Mouse (Mus musculus): Measurements from ENCODE around the gene Gm7247. TPM values are rescaled to one million over a fixed set of nuclear protein-coding genes. Genes with fewer than 3 reads are reported as not detected.

The Gm7247 gene
- polyA plus RNA-seq (2012; rRNA removed), result not detected in 2 replicates

GRCm38 (mm10) chr14:51361456-51361855, at the start of gene Gm7247:
TSS of gene Gm7247 (plus strand) at chr14:51361756.

GRCm38 (mm10) chr14:51410520-51410919, 49.0 kb downstream of the Gm7247 start, which contains the start of gene Vmn2r88:
TSS of gene Vmn2r88 (plus strand) at chr14:51410820.

GRCm38 (mm10) chr14:51451557-51451956, 90.0 kb downstream of the Gm7247 start, which contains the start of gene Vmn2r89:
TSS of gene Vmn2r89 (plus strand) at chr14:51451857.

GRCm38 (mm10) chr14:51552490-51552889, 190.9 kb downstream of the Gm7247 start, which contains the start of gene Gm5622:
TSS of gene Gm5622 (plus strand) at chr14:51552790.

DNA sequence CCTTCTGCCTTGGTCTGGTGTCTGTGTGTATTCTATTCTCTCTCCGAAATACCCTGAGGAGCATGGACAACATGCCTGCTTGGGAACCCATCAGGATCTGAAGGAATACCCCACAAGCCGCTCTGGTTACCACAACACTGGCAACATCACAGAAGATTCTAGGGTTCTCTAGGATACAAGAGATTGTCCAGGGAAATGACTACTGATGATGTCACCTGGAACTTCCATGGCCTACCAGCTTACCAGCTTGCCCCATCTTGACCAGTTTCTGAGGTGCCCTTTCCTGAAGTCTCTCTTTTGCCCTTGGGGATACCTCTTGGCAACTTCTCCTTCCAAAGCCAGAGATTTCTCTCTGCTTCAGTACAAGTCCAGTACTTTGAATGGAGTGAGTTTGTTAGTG, 212.4 kb downstream of the Gm7247 start, which contains the start of gene Gm17175:
Gm17175 (minus strand) TSS at position 101 of the 400 bp plus-strand sequence.

DNA sequence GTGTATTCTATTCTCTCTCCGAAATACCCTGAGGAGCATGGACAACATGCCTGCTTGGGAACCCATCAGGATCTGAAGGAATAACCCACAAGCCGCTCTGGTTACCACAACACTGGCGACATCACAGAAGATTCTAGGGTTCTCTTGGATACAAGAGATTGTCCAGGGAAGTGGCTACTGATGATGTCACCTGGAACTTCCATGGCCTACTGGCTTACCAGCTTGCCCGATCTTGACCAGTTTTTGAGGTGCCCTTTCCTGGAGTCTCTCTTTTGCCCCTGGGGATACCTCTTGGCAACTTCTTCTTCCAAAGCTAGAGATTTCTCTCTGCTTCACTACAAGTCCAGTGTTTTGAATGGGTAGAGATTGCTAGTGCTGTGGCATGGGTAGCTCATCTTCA, 230.5 kb downstream of the Gm7247 start, which contains the start of gene Gm17174:
Gm17174 (minus strand) TSS at position 101 of the 400 bp plus-strand sequence.

GRCm38 (mm10) chr14:51611210-51611609, 249.7 kb downstream of the Gm7247 start, which contains the start of gene Gm17078:
TSS of gene Gm17078 (minus strand) at chr14:51611310.

Other genes with a start within 250 kb of the Gm7247 start
- gene Eddm3b, start 247.3 kb upstream of the Gm7247 start, polyA plus RNA-seq (2012; rRNA removed), result 0.04 TPM in 1 of 2 replicates, not detected in the other
- gene Rnase6, start 237.8 kb upstream of the Gm7247 start, polyA plus RNA-seq (2012; rRNA removed), result 0.16 and 0.19 TPM in 2 replicates
- 0.05 and 0.10 TPM in 2 replicates for gene Rnase1, start 215.0 kb upstream of the Gm7247 start, polyA plus RNA-seq (2012; rRNA removed)
- gene Rnase2b, start 199.5 kb upstream of the Gm7247 start, polyA plus RNA-seq (2012; rRNA removed), result not detected in 2 replicates
- gene Ang2, start 162.6 kb upstream of the Gm7247 start, polyA plus RNA-seq (2012; rRNA removed), result not detected in 2 replicates
- not detected in 2 replicates for gene Ear14, start 158.4 kb upstream of the Gm7247 start, polyA plus RNA-seq (2012; rRNA removed)
- gene Rnase2a, start 105.6 kb upstream of the Gm7247 start, polyA plus RNA-seq (2012; rRNA removed), result not detected in 2 replicates
- gene Vmn2r88, start 49.1 kb downstream of the Gm7247 start, polyA plus RNA-seq (2012; rRNA removed), result not detected in 2 replicates
- not detected in 2 replicates for gene Vmn2r89, start 90.1 kb downstream of the Gm7247 start, polyA plus RNA-seq (2012; rRNA removed)
- not detected in 2 replicates for gene Gm5622, start 191.0 kb downstream of the Gm7247 start, polyA plus RNA-seq (2012; rRNA removed)
- gene Gm17175, start 212.3 kb downstream of the Gm7247 start, polyA plus RNA-seq (2012; rRNA removed), result not detected in 2 replicates
- gene Gm17174, start 230.4 kb downstream of the Gm7247 start, polyA plus RNA-seq (2012; rRNA removed), result not detected in 2 replicates
- not detected in 2 replicates for gene Gm17078, start 249.6 kb downstream of the Gm7247 start, polyA plus RNA-seq (2012; rRNA removed)